Mouse (Mus musculus) adrenal gland, adult (tissue): ENCODE results near the gene 4930595D18Rik.

ENCODE experiments used
- DNase-seq, 2 experiments: peaks; one replicate each; pipeline ENCODE4 v3.0.0; 2022 to 2023; ENCODE audit warnings: low spot score in 1 of 2; ENCODE audit not compliant: inconsistent age in 2 of 2

4930595D18Rik gene

GRCm38 (mm10) chr12:111165831-111166591 lies 18.3 kb downstream of the 4930595D18Rik start, which contains the start of gene Traf3:
TSS of gene Traf3 (plus strand) at chr12:111166370.
- peak; percentile 81 to 92 for DNase-seq

DNA sequence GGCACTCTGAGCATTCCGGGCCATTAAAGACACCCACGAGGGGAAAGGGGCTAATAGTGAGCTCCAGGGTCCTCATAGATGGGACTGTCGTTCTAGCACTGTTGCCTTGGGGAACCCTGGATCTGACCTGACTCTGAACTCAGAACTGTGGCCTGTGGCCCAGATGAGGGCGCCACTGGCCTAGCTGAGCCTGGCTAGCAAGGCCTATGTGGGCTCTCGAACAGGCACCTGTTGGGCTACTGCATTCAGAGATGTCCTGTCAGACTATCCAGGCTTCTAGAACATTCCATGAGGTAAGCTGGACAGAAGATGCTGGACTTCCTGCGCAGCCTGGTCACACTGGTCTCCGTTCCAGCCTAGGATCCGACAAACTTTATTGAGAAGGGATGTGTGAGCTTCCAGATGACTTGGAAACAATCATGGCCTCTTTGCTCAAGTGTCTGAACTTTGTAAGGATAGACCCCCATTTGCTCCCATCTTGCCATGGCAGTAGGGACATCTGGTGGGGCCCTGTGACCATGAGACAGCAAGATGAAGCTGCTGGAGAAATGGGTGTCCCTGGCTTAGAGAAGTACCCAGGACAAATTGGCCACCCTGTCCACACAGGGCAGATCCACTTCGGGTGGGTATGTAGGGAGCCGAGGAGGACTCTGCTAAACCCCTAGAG lies 19.0 kb downstream of the 4930595D18Rik start:
- peak; percentile 65 to 80 for DNase-seq

GRCm38 (mm10) chr12:111164310-111164751 lies 20.0 kb downstream of the 4930595D18Rik start:
- peak; percentile 91 to 95 for DNase-seq

DNA sequence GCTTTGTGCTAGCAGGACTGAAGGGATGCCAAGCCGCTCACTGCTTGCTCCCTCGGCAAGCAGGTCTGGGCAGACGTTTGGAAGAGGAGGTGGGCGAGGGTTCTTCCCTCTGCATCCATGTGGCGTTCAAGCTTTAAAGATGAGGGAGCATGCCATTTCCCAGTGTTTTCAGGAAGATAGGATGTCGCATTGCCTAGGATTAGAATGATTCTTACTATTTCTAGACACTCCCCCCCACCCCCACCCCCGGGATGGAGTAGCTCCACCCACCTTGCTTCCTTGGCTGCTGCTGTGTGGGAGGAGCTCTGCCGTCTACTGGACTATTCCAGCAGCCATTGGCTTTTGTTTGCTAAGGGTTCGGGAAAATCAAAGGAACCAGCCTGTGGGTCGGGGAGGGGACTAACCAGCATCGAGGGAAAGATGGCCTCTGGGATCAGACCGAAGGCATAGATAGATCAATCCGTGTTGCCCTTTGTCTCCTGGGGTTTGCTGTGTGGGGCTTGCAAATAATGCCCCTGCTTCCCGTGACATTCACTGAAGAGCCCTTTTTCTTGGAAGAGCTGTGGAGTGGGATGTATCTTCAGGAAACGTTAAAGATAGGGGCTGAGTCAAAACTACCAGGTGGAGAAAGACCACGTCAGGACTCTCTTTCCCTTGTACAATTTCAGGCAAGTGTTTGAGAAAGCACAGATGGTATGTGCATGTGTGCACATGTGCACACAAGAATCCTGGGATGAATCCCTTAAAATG lies 21.8 kb downstream of the 4930595D18Rik start:
- DNase-seq, result peak; percentile 60 to 78

- DNase-seq, result peak in 1 of 2 experiments; percentile 70
These were observed 22.4 kb downstream of the 4930595D18Rik start for GRCm38 (mm10) chr12:111161943-111162311.

DNA sequence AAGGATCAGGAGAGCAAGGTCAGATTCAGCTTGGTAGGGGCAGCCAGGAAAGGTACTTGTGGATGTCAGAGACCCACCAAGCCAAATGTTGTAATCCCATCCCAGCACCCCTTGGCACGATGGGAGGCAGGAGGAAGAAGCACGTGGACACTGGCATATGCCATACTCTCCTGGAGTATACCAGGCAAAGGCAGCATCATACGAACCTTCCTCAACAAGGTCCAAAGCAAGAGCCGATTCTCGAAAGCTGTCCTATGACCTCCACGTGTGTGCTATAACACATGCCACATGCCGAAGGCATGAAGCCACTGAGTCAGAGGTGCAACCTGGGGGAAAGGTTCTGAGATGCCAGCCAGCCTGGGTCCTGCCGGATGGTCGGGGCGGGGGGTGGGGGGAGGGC lies 23.4 kb downstream of the 4930595D18Rik start:
- no peak for DNase-seq

DNA sequence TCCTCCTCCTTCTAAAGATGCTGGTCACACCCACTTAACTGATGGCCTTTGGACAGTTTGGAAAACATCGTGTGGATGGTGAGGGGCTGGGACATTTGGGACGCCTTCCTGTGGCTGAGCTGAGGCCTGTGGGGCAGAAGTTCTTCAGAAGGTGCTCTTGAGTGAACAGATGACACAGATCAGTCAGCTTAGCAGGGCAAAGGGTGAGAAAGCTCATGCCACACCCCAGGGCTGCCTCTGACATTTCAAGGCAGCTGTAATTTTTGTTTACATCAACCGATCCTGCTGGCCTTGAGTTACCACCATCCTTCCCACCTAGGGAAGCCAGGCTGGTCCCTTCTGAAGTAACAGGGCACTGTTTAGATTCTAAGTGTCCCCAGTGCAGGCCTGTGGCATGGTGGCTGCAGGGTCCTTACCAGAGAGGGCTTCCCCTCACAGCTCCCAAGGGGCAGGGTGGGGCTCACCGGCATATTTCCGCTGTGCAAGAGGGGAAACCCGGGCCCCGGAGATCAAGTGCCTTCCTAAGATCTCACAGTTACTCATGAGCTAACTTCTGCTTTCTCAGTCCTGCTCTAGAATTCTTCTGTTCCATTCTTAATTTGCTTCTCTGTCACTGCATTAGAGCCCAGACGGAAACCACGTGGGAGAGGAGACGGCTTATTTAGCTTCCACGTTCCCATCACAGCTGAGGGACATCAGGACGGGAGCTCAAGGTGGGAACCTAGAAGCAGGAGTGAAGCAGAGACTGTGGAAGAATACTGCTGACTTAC lies 24.4 kb downstream of the 4930595D18Rik start:
- DNase-seq, result no peak

DNA sequence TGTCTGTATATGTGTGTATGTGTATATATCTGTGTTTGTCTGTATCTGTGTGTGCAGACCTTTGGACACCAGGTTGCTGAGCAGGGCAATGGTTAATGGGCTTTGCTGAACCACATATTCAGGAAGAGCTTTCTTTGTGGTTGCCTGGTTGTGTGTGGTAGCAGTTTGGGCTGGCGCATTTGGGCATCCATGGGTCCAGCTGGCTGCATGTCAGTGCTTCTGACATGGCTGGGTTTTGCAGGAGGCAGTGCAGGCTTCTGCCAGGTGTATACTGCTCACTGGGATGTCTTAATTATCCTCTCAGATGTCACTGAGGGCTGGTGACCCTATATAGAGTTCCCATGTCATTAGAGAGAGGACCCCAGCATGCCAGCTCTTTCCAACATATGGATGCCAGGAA lies 28.5 kb downstream of the 4930595D18Rik start:
- no peak for DNase-seq

DNA sequence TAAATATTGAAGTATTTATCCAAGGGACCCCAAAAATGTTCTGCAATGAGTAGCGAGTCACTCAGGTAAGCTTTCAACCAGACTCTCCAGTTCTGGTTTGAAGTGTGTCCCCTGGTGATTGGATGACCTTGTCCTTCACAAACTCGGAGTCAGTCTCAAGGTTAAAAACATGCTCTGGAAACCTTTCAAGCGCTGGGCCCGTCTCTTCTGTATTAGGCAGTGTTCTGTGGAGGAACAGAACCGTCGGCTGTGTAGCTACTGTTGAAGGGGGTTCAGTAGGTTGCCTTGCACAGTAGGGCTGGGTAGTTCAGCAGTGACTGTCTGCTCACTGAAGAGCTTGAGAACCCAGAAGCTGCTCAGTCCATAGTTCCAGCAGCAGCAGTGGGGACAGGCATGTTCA lies 29.6 kb downstream of the 4930595D18Rik start:
- peak; percentile 79 to 91 for DNase-seq

- peak in 1 of 2 experiments; percentile 70 for DNase-seq
These were observed 30.3 kb downstream of the 4930595D18Rik start for GRCm38 (mm10) chr12:111153946-111154345.

GRCm38 (mm10) chr12:111152981-111153710 lies 31.1 kb downstream of the 4930595D18Rik start:
- peak in 1 of 2 experiments; percentile 59 for DNase-seq

- no peak for DNase-seq
These were observed 31.7 kb downstream of the 4930595D18Rik start for GRCm38 (mm10) chr12:111152579-111152978.

- no peak for DNase-seq
These were observed 32.7 kb downstream of the 4930595D18Rik start for GRCm38 (mm10) chr12:111151422-111152156.

GRCm38 (mm10) chr12:111150236-111150596 lies 34.1 kb downstream of the 4930595D18Rik start:
- DNase-seq, result peak in 1 of 2 experiments; percentile 65

DNA sequence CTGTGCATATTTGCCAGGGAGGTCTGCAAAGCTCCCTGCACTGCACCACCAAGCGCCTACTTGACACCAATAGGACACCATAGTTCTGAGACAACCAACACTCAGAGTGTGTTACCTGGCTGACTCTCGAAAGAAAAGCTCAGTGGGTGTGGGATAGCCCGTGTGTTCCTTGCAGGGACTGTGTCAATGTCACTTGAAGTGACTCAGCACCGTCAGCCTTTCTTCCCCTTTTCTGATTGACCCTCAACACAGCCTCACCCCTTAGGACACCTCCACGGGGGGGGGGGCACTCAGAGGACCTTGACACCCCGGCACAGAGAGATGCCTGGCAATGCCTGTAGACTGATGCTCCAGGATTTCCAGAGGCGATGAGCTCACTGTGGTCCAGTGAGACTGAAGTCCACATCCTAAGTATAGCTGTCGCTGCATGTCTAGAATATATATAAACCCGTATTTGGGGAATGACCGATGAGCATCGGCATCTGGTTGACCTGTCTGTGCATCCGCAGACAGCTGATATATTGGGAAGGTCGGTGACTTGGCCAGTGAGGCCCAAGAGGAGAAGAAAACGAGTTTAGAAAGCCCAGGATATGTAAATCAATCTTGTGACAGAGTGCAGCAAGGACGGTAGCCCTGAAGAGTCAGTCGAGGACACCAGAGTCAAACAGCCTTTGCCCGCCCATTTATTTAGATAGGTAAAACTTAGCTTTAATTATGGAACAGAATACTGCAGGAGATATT lies 34.6 kb downstream of the 4930595D18Rik start:
- DNase-seq, result peak in 1 of 2 experiments; percentile 72

DNA sequence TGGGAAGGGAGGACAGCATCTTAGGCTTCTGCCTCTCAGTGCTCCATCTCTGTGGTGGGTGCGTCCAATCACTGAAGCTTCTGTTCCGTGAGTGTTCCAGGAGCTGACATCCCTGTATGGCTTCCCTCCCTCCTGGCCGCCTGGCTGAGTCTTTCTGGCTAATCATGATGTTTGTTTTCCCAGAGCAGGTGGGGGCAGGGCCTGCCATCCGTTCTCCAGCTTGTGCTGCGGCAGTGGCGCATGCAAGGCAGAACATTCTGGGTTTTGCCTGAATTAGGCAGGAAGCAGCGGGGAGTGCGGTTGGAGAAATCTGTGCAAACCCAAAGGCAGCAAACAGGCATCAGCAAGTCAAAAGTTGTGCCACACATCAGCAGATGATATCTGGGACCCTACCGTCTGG lies 39.0 kb downstream of the 4930595D18Rik start:
- DNase-seq, result no peak

- no peak for DNase-seq
These were observed 39.7 kb downstream of the 4930595D18Rik start for GRCm38 (mm10) chr12:111144598-111144997.

- no peak for DNase-seq
These were observed 40.7 kb downstream of the 4930595D18Rik start for GRCm38 (mm10) chr12:111143509-111144063.
